Mouse (Mus musculus) midbrain, embryonic 12.5 days (tissue): Measurements from ENCODE around the gene Nudt8. TPM values are rescaled to one million over a fixed set of nuclear protein-coding genes. Genes with fewer than 3 reads are reported as not detected.
"Not testable (repeated sequence)": the region's sequence is repeated elsewhere in the genome, so short reads cannot be mapped to it uniquely, and the experiment has no call there.

Source experiments
- ATAC-seq: fragments of 200-750 bp; cut with Nextera tagmentation; 2 replicates; pipeline ENCODE4 v1.8.0; 2017; ENCODE audit warnings: low read depth, moderate TSS enrichment, moderate library complexity; ENCODE audit not compliant: low FRiP score
- H3K27ac ChIP-seq: fragments of 300-500 bp; sonication (generic); replicated peaks from 2 replicates; pipeline ENCODE4 v1.5.1; 2016; ENCODE audit warnings: mild to moderate bottlenecking
- H3K27me3 ChIP-seq: fragments of 300-500 bp; sonication (generic); 2 replicates; pipeline ENCODE4 v1.6.1; 2016; ENCODE audit warnings: mild to moderate bottlenecking
- H3K36me3 ChIP-seq: fragments of 300-500 bp; sonication (generic); 2 replicates; pipeline ENCODE4 v1.6.1; 2016
- H3K4me1 ChIP-seq: fragments of 300-500 bp; sonication (generic); 2 replicates; pipeline ENCODE4 v1.6.1; 2016
- H3K4me2 ChIP-seq: fragments of 300-500 bp; sonication (generic); replicated peaks from 2 replicates; pipeline ENCODE4 v1.6.1; 2016; ENCODE audit warnings: mild to moderate bottlenecking, moderate library complexity
- H3K4me3 ChIP-seq: fragments of 300-500 bp; sonication (generic); 2 replicates; pipeline ENCODE4 v1.5.1; 2016; ENCODE audit warnings: mild to moderate bottlenecking
- H3K9ac ChIP-seq: fragments of 300-500 bp; sonication (generic); replicated peaks from 2 replicates; pipeline ENCODE4 v1.6.1; 2016; ENCODE audit warnings: mild to moderate bottlenecking, moderate library complexity
- H3K9me3 ChIP-seq: fragments of 300-500 bp; sonication (generic); 2 replicates; pipeline ENCODE4 v1.6.1; 2016; ENCODE audit warnings: mild to moderate bottlenecking
- WGBS: fragments of 180-500 bp; shearing (Covaris S2); methylation state at CpG from one replicate; pipeline ENCODE4 v1.1.7; 2016; 5-methylcytosine and 5-hydroxymethylcytosine counted together
- polyA plus RNA-seq: library from polyadenylated mRNA; unstranded; fragments of >200 nt; fragmentation: Nextera tagmentation; extraction: Ambion mirVana; gene quantifications from 2 replicates; pipeline ENCODE4 v1.2.1, GENCODE M21; 2016

Gene Nudt8
- 15.6 and 17.6 TPM in 2 replicates for polyA plus RNA-seq

DNA sequence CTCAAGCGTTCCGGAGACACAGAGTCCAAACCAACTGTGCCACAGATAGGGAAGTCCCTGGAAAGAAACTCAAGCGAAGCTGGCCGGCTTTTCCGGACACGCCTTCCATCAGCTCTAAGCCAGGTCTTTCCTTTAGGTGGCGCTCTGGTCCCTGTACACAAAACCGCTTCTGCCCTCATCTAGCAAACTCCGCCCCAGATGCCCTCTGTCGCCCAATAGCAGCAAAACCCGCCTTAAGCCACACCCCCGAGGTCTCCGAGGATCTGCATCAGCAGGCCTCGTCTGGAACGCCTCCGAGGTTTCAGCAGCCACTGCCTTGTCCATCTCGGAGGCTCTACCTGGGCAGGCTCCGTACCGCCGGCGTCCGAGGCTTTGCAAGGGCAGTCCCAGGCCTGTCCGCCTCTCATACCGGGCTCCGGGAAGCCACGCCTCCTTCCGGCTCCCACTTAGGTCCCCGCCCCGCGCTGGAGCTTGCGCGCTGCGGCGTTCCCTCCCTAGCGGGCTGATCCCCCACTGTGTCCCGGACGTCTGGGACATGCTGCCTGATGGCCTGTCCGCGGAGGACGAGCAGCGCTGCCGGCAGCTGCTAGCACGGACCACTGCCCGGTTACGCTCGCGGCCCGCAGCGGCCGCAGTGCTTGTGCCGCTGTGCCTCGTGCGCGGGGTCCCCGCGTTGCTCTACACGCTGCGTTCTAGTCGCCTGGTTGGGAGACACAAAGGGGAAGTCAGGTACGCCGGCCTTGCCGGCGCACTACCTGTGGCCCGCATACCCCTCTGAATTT lies at the start of gene Nudt8, which contains the start of gene Gm49405:
TSS of gene Nudt8 (plus strand) at position 462 of the 782 bp plus-strand sequence.
TSS of gene Gm49405 (plus strand) at position 508 of the 782 bp plus-strand sequence.
- Histone ChIP-seq H3K27me3 (peaks cover 16% of the 10 kb centered on the region; the same call in 1 of the 2 replicates), H3K27ac (peak within 1 kb of the TSS; percentile 97), H3K4me1 (peaks cover 15% of the 10 kb centered on the region), H3K4me2 (peak within 1 kb of the TSS; percentile 84), H3K9me3 (no peaks in the 10 kb centered on the region), H3K36me3 (peaks cover 5% of the 10 kb centered on the region; the same call in 1 of the 2 replicates), H3K4me3 (peak within 1 kb of the TSS; percentile 70), H3K9ac (peak within 1 kb of the TSS; percentile 84)
- peak; percentile 89 for ATAC-seq
- under 1% methylated on average over 64 of the region's 64 CpGs for WGBS

DNA sequence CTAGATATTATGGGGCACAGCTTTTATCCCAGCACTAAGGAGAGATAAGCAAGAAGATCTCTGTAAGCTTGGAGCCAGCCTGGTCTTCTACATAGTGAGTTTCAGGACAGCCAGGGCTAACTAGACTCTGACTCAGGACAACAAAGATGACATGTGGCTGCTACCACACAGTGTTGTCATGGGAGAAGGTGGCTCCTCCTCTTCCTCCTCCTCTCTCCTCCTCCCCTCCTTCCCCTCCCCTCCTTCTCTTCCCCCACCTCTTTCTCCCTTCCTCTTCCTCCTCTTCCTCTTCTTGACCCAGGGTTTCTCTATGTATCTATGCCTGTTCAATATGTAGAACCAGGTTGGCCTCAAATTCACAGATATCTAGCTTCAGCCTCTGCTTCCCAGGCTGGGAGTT lies 48.9 kb upstream of the Nudt8 start:
- no peak for ATAC-seq
- no peaks in the 10 kb centered on the region for H3K36me3 ChIP-seq
- H3K4me2 ChIP-seq, result no peak overlapping the region

DNA sequence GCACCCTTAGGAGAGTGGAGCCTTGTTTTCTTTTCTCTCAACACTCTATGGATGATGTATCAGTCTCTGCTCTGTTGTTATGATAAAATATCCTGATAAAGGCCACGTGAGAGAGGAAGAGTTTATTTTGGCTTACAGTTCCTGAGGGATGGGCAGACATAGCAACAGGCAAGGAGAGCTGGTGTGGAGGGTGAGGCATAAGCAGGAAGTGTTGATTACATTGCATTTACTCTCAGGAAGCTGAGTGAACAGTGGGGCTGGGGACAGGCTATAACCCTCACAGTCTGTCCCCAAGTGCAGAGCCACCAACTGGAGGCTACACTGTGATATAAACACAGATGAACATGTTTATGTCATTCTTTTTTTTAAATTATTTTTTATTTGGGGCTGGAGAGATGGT lies 48.3 kb upstream of the Nudt8 start:
- WGBS, result 35% methylated on average over 1 of the region's 1 CpGs
- Histone ChIP-seq H3K27me3 (no peaks in the 10 kb centered on the region), H3K9me3 (no peaks in the 10 kb centered on the region), H3K4me2 (no peak overlapping the region), H3K9ac (no peak overlapping the region), H3K36me3 (no peaks in the 10 kb centered on the region), H3K4me3 (no peak overlapping the region), H3K4me1 (no peaks in the 10 kb centered on the region), H3K27ac (no peak overlapping the region)
- no peak for ATAC-seq

More for the DNA sequence above, 48.9 kb upstream of the Nudt8 start:
- Histone ChIP-seq H3K4me3 (no peak overlapping the region), H3K9ac (no peak overlapping the region), H3K27me3 (no peaks in the 10 kb centered on the region), H3K4me1 (no peaks in the 10 kb centered on the region), H3K9me3 (no peaks in the 10 kb centered on the region), H3K27ac (no peak overlapping the region)

DNA sequence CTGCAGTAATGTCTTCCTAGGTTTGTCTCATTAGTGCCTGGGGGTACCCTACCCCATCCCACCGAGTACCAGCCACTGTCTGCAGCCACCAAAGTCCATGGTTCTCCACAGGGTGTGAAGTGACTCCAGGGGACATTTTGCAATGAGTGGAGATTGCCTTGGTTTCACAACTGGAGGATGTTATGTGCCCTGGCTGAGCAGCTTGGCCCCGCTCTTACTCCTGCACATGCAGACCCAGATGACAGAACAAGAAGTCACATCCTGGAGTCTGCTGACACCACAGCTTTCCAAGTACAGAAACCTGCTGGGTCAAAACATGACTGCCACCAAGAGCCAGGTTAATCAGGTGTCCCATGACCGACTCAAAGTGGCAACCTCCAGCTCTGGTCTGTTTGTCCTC lies 45.3 kb upstream of the Nudt8 start:
- Histone ChIP-seq H3K9me3 (no peaks in the 10 kb centered on the region), H3K4me3 (no peak overlapping the region), H3K36me3 (no peaks in the 10 kb centered on the region), H3K27ac (no peak overlapping the region), H3K4me2 (no peak overlapping the region), H3K4me1 (no peaks in the 10 kb centered on the region), H3K27me3 (no peaks in the 10 kb centered on the region), H3K9ac (no peak overlapping the region)
- 84% methylated on average over 3 of the region's 3 CpGs for WGBS
- no peak for ATAC-seq

DNA sequence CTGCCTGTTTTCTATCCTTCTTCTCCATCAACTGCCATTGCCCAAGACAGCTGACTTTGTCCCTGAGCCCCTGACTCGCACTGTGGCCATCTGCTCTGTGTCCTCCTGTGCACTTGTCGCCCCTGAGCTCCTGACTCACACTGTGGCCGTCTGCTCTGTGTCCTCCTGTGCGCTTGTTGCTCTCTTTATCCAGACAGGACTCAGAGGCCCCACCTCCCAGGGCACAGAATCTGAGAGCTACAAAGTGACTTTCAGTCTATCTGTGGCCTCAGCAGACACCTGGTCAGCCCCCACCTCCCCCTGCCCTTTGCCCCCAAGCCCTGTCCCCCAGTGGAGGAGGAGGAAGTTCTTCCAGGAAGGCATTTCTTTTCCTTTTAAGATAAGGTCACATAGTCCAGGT lies 44.6 kb upstream of the Nudt8 start:
- WGBS, result 53% methylated on average over 4 of the region's 4 CpGs
- no peaks in the 10 kb centered on the region for H3K9me3 ChIP-seq
- H3K9ac ChIP-seq, result no peak overlapping the region
- H3K4me1 ChIP-seq, result no peaks in the 10 kb centered on the region
- no peaks in the 10 kb centered on the region for H3K36me3 ChIP-seq
- no peak overlapping the region for H3K4me3 ChIP-seq
- H3K27me3 ChIP-seq, result no peaks in the 10 kb centered on the region
- H3K27ac ChIP-seq, result no peak overlapping the region
- no peak for ATAC-seq
- no peak overlapping the region for H3K4me2 ChIP-seq

DNA sequence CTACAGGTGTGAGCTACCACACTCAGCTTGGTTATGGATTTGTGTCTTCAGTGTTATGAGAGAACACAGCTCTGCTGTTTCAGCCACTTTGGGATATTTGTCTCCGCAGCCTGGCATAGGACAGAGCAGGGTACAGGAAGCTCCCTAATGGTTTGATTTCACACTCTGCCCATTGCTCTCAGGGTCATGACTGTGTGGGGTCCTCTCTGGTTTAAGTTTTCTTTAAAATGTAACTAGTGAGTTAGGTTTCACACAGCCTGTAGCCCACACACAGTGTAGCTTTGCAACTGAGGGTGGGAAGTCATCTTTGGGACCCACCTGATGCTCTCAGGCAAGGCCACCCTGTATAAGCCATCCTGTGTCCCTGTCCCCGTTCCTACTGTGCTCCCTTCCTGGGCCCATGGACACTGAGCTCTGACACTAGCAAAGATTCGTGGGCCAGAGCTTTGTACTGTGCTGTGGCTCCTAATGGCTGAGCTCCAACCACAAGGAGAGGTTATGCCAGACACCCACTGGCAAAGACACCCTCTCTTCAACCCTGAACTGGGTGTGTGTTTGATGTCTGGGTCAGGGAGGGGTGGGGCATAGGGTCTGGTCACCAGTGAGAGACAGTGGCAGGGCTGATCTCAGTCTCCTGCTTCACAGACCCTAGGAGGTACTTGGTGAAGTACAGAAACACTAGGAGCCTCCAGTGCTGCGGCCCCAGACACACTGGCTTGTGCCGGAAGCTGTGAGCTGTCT lies 42.9 kb upstream of the Nudt8 start:
- not testable (repeated sequence) for H3K9me3 ChIP-seq, H3K4me3 ChIP-seq, H3K27ac ChIP-seq, H3K4me2 ChIP-seq, H3K9ac ChIP-seq, H3K36me3 ChIP-seq, H3K27me3 ChIP-seq, ATAC-seq, H3K4me1 ChIP-seq
- WGBS, result 79% methylated on average over 5 of the region's 5 CpGs

DNA sequence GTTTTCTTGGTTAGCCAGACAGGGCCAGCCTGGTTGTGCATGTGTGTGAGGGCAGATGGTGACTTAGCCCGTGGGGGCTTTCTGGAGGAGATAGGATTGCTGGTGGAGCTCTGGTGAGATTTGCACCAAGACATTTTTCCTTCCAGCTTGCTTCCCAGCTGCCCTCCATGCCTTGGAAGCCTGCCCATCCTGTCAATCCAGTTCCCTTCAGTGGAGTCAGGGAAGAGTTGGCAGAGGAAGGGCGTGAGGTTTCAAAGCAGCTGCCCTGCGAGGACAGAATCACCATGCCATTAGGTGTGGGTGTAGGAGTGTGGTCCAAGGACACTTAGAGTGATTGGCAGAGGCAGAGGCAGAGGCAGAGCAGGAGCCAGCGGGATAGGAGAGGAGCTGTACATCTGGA lies 41.9 kb upstream of the Nudt8 start, which contains the start of gene Aldh3b3:
TSS of gene Aldh3b3 (plus strand) at position 176 of the 400 bp plus-strand sequence.
- Histone ChIP-seq H3K4me2 (no peak within 1 kb of the TSS), H3K36me3 (no peaks in the 10 kb centered on the region), H3K27me3 (no peaks in the 10 kb centered on the region), H3K27ac (no peak within 1 kb of the TSS), H3K9ac (no peak within 1 kb of the TSS), H3K9me3 (no peaks in the 10 kb centered on the region), H3K4me3 (no peak within 1 kb of the TSS), H3K4me1 (no peaks in the 10 kb centered on the region)
- WGBS, result 79% methylated on average over 4 of the region's 4 CpGs
- no peak for ATAC-seq

DNA sequence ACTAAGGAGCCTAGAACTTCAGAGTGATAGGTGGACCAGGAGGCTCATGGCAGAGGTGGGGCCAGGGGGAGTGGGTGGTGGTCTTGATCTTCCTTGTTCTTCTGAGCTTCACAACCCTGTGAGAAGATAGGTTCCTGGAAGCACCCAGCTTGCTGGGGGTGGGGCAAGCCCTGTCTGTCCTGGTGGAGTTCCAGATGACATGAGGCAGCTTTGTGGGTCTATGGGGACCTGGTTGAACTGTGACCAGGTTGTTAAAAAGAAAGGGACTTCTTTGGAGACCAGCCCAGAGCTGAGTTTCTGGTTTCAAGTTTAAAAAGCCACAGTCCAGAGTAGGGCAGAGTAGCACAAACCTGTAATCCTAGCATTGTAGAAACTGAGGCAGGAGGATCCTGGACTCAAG lies 41.4 kb upstream of the Nudt8 start:
- no peaks in the 10 kb centered on the region for H3K27me3 ChIP-seq
- no peak overlapping the region for H3K27ac ChIP-seq
- H3K4me3 ChIP-seq, result no peak overlapping the region
- H3K9ac ChIP-seq, result no peak overlapping the region
- H3K9me3 ChIP-seq, result no peaks in the 10 kb centered on the region
- no peaks in the 10 kb centered on the region for H3K4me1 ChIP-seq
- no peak for ATAC-seq
- H3K36me3 ChIP-seq, result no peaks in the 10 kb centered on the region
- H3K4me2 ChIP-seq, result no peak overlapping the region

DNA sequence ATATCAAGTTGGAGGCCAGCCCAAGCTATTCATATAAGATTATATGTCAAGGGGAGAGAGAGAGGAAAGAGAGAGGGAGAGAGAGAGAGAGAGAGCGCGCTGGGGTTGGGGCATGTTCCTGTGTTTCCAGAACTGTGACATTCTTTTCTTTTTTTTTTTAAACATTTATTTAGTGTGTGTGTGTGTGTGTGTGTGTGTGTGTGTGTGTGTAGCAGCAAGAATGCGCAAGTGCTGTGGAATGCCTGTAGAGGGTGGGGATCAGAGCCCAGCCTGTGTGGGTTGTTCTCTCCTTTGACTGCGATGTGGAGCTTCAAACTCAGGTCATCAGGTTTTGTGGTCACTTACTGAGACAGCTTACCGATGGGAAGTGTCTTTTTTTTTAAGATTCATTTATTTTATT lies 40.2 kb upstream of the Nudt8 start:
- H3K9me3 ChIP-seq, result no peaks in the 10 kb centered on the region
- no peak overlapping the region for H3K9ac ChIP-seq
- H3K27me3 ChIP-seq, result no peaks in the 10 kb centered on the region
- no peaks in the 10 kb centered on the region for H3K36me3 ChIP-seq
- WGBS, result 84% methylated on average over 5 of the region's 5 CpGs
- H3K4me2 ChIP-seq, result no peak overlapping the region
- ATAC-seq, result no peak
- H3K4me3 ChIP-seq, result no peak overlapping the region
- H3K4me1 ChIP-seq, result no peaks in the 10 kb centered on the region
- no peak overlapping the region for H3K27ac ChIP-seq

DNA sequence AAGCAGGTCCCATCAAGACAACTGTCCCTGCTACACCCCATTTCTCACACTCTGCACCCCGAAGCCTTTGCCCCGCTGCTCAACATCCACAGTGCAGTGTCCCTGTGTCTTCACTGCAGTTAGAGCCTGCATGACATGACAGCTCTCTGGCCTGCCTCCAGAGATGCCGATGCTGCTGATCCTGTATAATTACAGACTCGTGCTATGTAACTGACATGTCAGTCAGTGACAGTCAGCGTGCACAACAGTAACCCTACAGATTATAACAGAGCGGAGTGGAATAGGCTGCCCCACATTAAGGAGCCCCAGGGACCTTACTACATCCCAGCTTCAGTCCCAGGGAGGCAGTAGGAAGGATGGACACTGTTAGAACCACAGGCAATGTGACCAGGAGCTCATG lies 38.6 kb upstream of the Nudt8 start:
- 88% methylated on average over 6 of the region's 6 CpGs for WGBS
- not testable (repeated sequence) for H3K27me3 ChIP-seq, ATAC-seq, H3K4me2 ChIP-seq, H3K36me3 ChIP-seq, H3K4me3 ChIP-seq, H3K9me3 ChIP-seq, H3K9ac ChIP-seq, H3K27ac ChIP-seq, H3K4me1 ChIP-seq

DNA sequence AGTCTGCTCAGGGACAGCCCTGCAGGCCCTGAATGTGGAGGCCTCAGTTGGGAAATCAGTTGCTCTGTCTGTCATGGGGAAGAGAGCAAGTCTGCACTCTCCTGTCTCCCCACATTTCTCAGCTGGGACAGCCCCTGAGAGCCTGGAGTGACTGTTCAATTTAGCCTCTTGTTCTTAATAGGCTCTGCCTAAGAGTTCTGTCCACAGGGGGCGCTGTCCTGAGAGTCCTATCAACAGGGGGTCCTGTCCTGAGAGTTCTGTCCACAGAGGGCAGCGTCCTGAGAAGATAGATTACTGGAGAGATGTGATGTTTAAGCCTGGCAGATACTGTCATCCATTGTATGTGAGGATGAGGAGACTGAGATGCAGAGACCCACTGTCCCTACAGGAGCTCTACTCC lies 37.9 kb upstream of the Nudt8 start:
- H3K9ac ChIP-seq, result no peak overlapping the region
- no peaks in the 10 kb centered on the region for H3K9me3 ChIP-seq
- no peak overlapping the region for H3K4me3 ChIP-seq
- no peaks in the 10 kb centered on the region for H3K4me1 ChIP-seq
- WGBS, result 9% methylated on average over 2 of the region's 2 CpGs
- H3K27me3 ChIP-seq, result no peaks in the 10 kb centered on the region
- no peaks in the 10 kb centered on the region for H3K36me3 ChIP-seq
- H3K27ac ChIP-seq, result no peak overlapping the region
- ATAC-seq, result no peak
- no peak overlapping the region for H3K4me2 ChIP-seq

DNA sequence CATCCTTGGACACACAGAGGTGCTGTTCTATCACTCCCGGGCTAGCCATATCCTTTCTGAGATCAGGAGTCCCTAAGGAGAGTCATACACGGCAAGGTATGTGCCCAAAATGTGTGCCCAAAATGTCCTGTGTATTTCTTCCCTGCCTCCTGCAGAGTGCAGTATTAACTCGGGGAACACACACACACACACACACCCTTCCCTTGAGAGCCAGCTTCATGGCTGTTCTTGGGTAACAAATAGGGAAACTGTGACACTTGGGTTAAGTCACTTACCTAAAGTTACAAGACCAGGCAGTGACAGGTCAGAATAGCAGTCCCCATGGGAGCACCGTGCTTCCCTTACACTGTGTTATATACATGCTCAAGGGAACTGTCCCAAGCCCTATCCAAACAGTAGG lies 36.4 kb upstream of the Nudt8 start:
- ATAC-seq, result no peak
- 78% methylated on average over 4 of the region's 4 CpGs for WGBS
- no peak overlapping the region for H3K9ac ChIP-seq
- no peaks in the 10 kb centered on the region for H3K36me3 ChIP-seq
- no peak overlapping the region for H3K4me3 ChIP-seq
- no peaks in the 10 kb centered on the region for H3K4me1 ChIP-seq
- H3K27me3 ChIP-seq, result no peaks in the 10 kb centered on the region
- no peaks in the 10 kb centered on the region for H3K9me3 ChIP-seq
- H3K4me2 ChIP-seq, result no peak overlapping the region
- H3K27ac ChIP-seq, result no peak overlapping the region
